Mouse (Mus musculus) hindbrain, embryonic 12.5 days (tissue): ENCODE results near the gene Glt1d1. TPM values are rescaled to one million over a fixed set of nuclear protein-coding genes. Genes with fewer than 3 reads are reported as not detected.

Experiments used
- ATAC-seq: fragments of 200-750 bp; cut with Nextera tagmentation; 2 replicates; pipeline ENCODE4 v1.8.0; 2017; ENCODE audit warnings: moderate TSS enrichment; ENCODE audit not compliant: low FRiP score
- H3K27ac ChIP-seq: fragments of 300-500 bp; sonication (generic); 2 replicates; pipeline ENCODE4 v1.5.1; 2016; ENCODE audit warnings: mild to moderate bottlenecking
- H3K27me3 ChIP-seq: fragments of 300-500 bp; sonication (generic); 2 replicates; pipeline ENCODE4 v1.6.1; 2016; ENCODE audit warnings: mild to moderate bottlenecking
- H3K36me3 ChIP-seq: fragments of 300-500 bp; sonication (generic); 2 replicates; pipeline ENCODE4 v1.6.1; 2016; ENCODE audit warnings: mild to moderate bottlenecking
- H3K4me1 ChIP-seq: fragments of 300-500 bp; sonication (generic); 2 replicates; pipeline ENCODE4 v1.6.1; 2016
- H3K4me2 ChIP-seq: fragments of 300-500 bp; sonication (generic); replicated peaks from 2 replicates; pipeline ENCODE4 v1.6.1; 2016; ENCODE audit warnings: mild to moderate bottlenecking
- H3K4me3 ChIP-seq: fragments of 300-500 bp; sonication (generic); 2 replicates; pipeline ENCODE4 v1.5.1; 2016; ENCODE audit warnings: mild to moderate bottlenecking
- H3K9ac ChIP-seq: fragments of 300-500 bp; sonication (generic); 2 replicates; pipeline ENCODE4 v1.6.1; 2016; ENCODE audit warnings: mild to moderate bottlenecking, moderate library complexity
- H3K9me3 ChIP-seq: fragments of 300-500 bp; sonication (generic); replicated peaks from 2 replicates; pipeline ENCODE4 v1.6.1; 2016; ENCODE audit warnings: mild to moderate bottlenecking
- WGBS: fragments of 180-500 bp; shearing (Covaris S2); methylation state at CpG from one replicate; pipeline ENCODE4 v1.1.7; 2016; 5-methylcytosine and 5-hydroxymethylcytosine counted together
- polyA plus RNA-seq: library from polyadenylated mRNA; unstranded; fragments of >200 nt; fragmentation: Nextera tagmentation; extraction: Ambion mirVana; gene quantifications from 2 replicates; pipeline ENCODE4 v1.2.1, GENCODE M21; 2016

Glt1d1 gene
- polyA plus RNA-seq, 1 experiment from 2014 or later, result 1.0 TPM

- Histone ChIP-seq H3K4me1 (no peaks in the 10 kb centered on the region), H3K27me3 (no peaks in the 10 kb centered on the region), H3K4me2 (no peak overlapping the region), H3K9me3 (0 out of 2 replicates have a peak, but pooled peaks cover 3% of the 10 kb centered on the region), H3K27ac (no peak overlapping the region), H3K9ac (no peak overlapping the region), H3K36me3 (no peaks in the 10 kb centered on the region), H3K4me3 (no peak overlapping the region)
- ATAC-seq, result no peak
- 94% methylated on average over 8 of the region's 8 CpGs for WGBS
Measured at GRCm38 (mm10) chr5:127673913-127674312, 41.9 kb downstream of the Glt1d1 start.

DNA sequence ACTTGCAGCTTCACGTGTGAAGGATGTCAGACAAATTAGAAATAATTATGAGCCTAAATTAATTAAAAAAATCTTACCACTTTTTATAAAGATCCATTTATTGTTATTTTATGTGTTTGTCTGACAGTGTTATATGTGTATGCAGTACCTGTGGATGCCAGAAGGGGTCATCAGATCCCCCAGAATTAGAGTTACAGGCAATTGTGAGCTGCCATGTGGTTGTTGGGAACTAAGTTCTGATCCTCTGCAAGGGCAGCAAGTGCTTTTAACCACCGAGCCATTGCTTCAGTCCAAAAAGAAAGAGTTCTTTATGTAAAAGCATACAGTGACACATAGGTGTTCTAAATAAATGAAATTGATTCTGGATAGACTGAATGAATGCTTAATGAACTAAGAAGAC lies 45.5 kb downstream of the Glt1d1 start:
- Histone ChIP-seq H3K4me1 (no peaks in the 10 kb centered on the region), H3K9me3 (0 out of 2 replicates have a peak, but pooled peaks cover 3% of the 10 kb centered on the region), H3K9ac (no peak overlapping the region), H3K27me3 (no peaks in the 10 kb centered on the region), H3K27ac (no peak overlapping the region), H3K4me2 (no peak overlapping the region), H3K36me3 (no peaks in the 10 kb centered on the region), H3K4me3 (no peak overlapping the region)
- no peak for ATAC-seq
- 95% methylated on average over 2 of the region's 2 CpGs for WGBS

DNA sequence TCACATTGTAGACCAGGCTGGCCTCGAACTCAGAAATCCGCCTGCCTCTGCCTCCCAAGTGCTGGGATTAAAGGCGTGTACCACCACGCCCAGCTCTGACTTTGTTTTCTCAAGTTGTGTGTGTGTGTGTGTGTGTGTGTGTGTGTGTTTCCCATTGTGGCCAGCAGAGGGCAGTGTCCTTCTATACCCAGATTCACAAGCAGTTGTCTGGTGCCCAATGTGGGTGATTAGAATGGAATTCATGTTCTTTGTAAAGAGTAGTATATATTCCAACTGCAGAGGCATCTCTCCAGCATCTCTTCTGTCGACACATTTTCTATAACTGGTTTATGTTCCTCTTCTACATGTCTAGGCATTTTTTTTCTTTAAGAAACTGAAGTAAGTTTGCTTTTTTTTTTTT lies 46.4 kb downstream of the Glt1d1 start:
- no peak for ATAC-seq
- Histone ChIP-seq H3K4me2 (no peak overlapping the region), H3K27me3 (no peaks in the 10 kb centered on the region), H3K9ac (no peak overlapping the region), H3K36me3 (no peaks in the 10 kb centered on the region), H3K9me3 (0 out of 2 replicates have a peak, but pooled peaks cover 3% of the 10 kb centered on the region), H3K4me3 (no peak overlapping the region), H3K4me1 (no peaks in the 10 kb centered on the region), H3K27ac (no peak overlapping the region)
- WGBS, result 99% methylated on average over 5 of the region's 5 CpGs

GRCm38 (mm10) chr5:127688568-127689170 lies 56.6 kb downstream of the Glt1d1 start:
- Histone ChIP-seq H3K27me3 (no peaks in the 10 kb centered on the region), H3K27ac (no peak overlapping the region), H3K9ac (no peak overlapping the region), H3K4me2 (no peak overlapping the region), H3K36me3 (no peaks in the 10 kb centered on the region), H3K9me3 (no peaks in the 10 kb centered on the region), H3K4me1 (peaks cover 3% of the 10 kb centered on the region; the same call in 1 of the 2 replicates), H3K4me3 (no peak overlapping the region)
- WGBS, result 75% methylated on average over 9 of the region's 9 CpGs
- no peak for ATAC-seq

DNA sequence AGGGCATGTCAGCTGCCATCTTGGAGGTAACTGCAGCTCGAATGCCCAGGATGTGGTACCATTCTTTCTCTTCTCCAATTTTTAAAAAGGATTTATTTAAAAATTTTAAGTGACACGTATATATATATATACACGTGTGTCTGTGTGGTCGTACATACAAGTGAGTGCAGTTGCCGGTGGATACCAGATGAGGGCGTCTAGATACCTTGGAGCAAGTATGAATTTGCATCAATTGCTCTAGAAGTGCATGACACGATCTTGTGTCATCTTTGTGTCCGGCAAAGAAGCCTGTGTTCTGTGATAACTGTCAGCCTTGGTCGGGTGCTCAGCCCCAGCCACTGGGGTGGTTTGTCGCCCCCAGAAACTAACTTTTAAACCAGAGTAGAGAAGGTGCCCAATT lies 59.0 kb downstream of the Glt1d1 start:
- no peak overlapping the region for H3K4me2 ChIP-seq
- H3K27ac ChIP-seq, result no peak overlapping the region
- H3K27me3 ChIP-seq, result no peaks in the 10 kb centered on the region
- 86% methylated on average over 10 of the region's 10 CpGs for WGBS
- ATAC-seq, result no peak
- H3K36me3 ChIP-seq, result no peaks in the 10 kb centered on the region
- H3K4me3 ChIP-seq, result no peak overlapping the region
- H3K9me3 ChIP-seq, result no peaks in the 10 kb centered on the region
- H3K9ac ChIP-seq, result no peak overlapping the region
- H3K4me1 ChIP-seq, result peaks cover 3% of the 10 kb centered on the region; the same call in 1 of the 2 replicates

- Histone ChIP-seq H3K27me3 (no peaks in the 10 kb centered on the region), H3K4me2 (no peak overlapping the region), H3K27ac (no peak overlapping the region), H3K9ac (no peak overlapping the region), H3K4me3 (no peak overlapping the region), H3K9me3 (no peaks in the 10 kb centered on the region), H3K4me1 (peaks cover 3% of the 10 kb centered on the region; the same call in 1 of the 2 replicates), H3K36me3 (no peaks in the 10 kb centered on the region)
- ATAC-seq, result no peak
- WGBS, result 42% methylated on average over 21 of the region's 21 CpGs
Measured at GRCm38 (mm10) chr5:127691581-127691980, 59.5 kb downstream of the Glt1d1 start.

DNA sequence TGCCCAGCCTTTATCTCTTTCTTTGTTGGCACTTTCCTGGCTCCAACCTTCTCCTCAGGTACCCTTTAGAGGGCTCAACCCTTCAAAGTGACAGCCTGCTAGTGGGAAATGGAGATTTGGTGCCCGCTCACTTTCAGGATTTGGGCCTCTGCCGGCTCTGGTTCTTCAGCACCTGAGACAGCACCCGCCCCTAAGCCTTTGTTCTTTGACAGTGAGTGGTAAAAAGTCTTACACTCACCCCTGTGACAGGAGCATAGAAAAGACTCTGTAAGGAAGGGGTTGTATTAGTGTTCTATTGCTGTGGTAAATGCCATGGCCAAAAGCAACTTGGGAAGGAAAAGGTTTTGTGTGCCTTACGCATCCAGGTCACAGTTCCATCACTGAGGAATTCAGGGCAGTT lies 63.8 kb downstream of the Glt1d1 start:
- WGBS, result 73% methylated on average over 4 of the region's 4 CpGs
- Histone ChIP-seq H3K4me3 (no peak overlapping the region), H3K27me3 (no peaks in the 10 kb centered on the region), H3K36me3 (no peaks in the 10 kb centered on the region), H3K4me1 (peaks cover 3% of the 10 kb centered on the region; the same call in 1 of the 2 replicates), H3K4me2 (no peak overlapping the region), H3K27ac (no peak overlapping the region), H3K9ac (no peak overlapping the region), H3K9me3 (no peaks in the 10 kb centered on the region; the same call in 1 of the 2 replicates)
- ATAC-seq, result no peak

DNA sequence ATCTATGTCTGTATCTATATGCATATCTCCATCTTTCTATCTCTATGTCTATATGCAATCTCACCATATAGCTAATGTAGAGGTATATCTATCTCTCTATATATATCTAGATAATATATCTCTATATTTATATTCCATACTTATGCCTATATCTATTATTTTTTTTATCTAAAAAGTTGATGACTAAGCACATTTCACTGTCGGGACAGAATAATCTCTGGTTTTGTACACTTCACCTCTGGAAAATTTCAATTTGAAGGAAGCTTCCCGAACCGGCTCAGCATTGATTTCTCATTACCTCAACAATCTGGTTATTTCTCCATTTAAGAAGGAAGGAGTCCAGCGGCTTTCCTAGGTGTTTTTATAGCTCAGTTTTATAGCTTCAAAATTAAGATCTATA lies 64.5 kb downstream of the Glt1d1 start:
- Histone ChIP-seq H3K27me3 (no peaks in the 10 kb centered on the region), H3K4me2 (no peak overlapping the region), H3K36me3 (no peaks in the 10 kb centered on the region), H3K4me1 (peaks cover under 1% of the 10 kb centered on the region; the same call in 1 of the 2 replicates), H3K27ac (no peak overlapping the region), H3K9me3 (no peaks in the 10 kb centered on the region; the same call in 1 of the 2 replicates), H3K4me3 (no peak overlapping the region), H3K9ac (no peak overlapping the region)
- no peak for ATAC-seq
- WGBS, result 93% methylated on average over 4 of the region's 4 CpGs

GRCm38 (mm10) chr5:127698525-127698924 lies 66.5 kb downstream of the Glt1d1 start:
- Histone ChIP-seq H3K4me1 (no peaks in the 10 kb centered on the region), H3K9me3 (no peaks in the 10 kb centered on the region; the same call in 1 of the 2 replicates), H3K27me3 (no peaks in the 10 kb centered on the region), H3K36me3 (no peaks in the 10 kb centered on the region), H3K4me2 (no peak overlapping the region), H3K4me3 (no peak overlapping the region), H3K9ac (no peak overlapping the region), H3K27ac (no peak overlapping the region)
- no peak for ATAC-seq
- WGBS, result 55% methylated on average over 2 of the region's 2 CpGs

- H3K9ac ChIP-seq, result no peak overlapping the region
- no peaks in the 10 kb centered on the region for H3K27me3 ChIP-seq
- no peak overlapping the region for H3K4me3 ChIP-seq
- no peaks in the 10 kb centered on the region; the same call in 1 of the 2 replicates for H3K9me3 ChIP-seq
- no peak overlapping the region for H3K27ac ChIP-seq
- peaks cover 5% of the 10 kb centered on the region; the same call in 1 of the 2 replicates for H3K4me1 ChIP-seq
- WGBS, result 95% methylated on average over 5 of the region's 5 CpGs
- H3K36me3 ChIP-seq, result no peaks in the 10 kb centered on the region
- ATAC-seq, result no peak
- no peak overlapping the region for H3K4me2 ChIP-seq
Measured at GRCm38 (mm10) chr5:127699679-127700078, 67.6 kb downstream of the Glt1d1 start.

- Histone ChIP-seq H3K4me2 (no peak overlapping the region), H3K27me3 (no peaks in the 10 kb centered on the region), H3K9ac (no peak overlapping the region), H3K27ac (no peak overlapping the region), H3K36me3 (no peaks in the 10 kb centered on the region), H3K4me1 (peaks cover 5% of the 10 kb centered on the region; the same call in 1 of the 2 replicates), H3K4me3 (no peak overlapping the region), H3K9me3 (no peaks in the 10 kb centered on the region; the same call in 1 of the 2 replicates)
- 70% methylated on average over 6 of the region's 6 CpGs for WGBS
- ATAC-seq, result no peak
Measured at GRCm38 (mm10) chr5:127700156-127700555, 68.1 kb downstream of the Glt1d1 start.

DNA sequence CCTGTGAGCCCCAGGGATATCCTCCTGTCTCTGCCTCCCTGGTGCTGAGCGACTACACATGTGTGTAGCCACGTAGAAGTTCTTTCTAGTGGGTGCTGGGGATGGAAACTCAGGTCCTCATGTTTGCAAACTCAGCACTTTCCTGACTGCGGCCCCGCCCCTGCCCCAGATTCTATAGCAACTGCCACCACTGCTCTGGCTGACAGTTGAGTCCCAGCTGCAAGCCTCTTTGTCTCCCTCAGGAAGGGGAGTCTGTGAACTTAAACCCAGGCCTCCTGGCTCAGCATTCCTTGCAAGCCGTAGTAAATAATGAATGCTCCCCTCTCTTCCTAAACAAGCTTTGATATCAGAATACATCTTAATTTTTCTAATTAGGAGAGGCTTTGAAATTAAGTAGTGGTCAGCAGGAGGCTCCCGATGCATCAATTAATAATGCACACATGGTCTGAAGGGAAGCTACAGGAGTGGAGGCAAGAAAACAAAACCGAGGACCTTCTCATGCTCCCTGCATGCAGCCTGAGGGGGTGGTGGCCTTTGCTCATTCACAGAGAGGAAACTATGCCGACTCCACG lies 71.6 kb downstream of the Glt1d1 start:
- H3K9ac ChIP-seq, result no peak overlapping the region
- ATAC-seq, result no peak
- peaks cover 5% of the 10 kb centered on the region; the same call in 1 of the 2 replicates for H3K4me1 ChIP-seq
- H3K9me3 ChIP-seq, result no peaks in the 10 kb centered on the region; the same call in 1 of the 2 replicates
- WGBS, result 59% methylated on average over 9 of the region's 9 CpGs
- H3K27me3 ChIP-seq, result no peaks in the 10 kb centered on the region
- no peak overlapping the region for H3K4me2 ChIP-seq
- no peaks in the 10 kb centered on the region for H3K36me3 ChIP-seq
- no peak overlapping the region for H3K4me3 ChIP-seq
- H3K27ac ChIP-seq, result no peak overlapping the region; the same call in 1 of the 2 replicates

DNA sequence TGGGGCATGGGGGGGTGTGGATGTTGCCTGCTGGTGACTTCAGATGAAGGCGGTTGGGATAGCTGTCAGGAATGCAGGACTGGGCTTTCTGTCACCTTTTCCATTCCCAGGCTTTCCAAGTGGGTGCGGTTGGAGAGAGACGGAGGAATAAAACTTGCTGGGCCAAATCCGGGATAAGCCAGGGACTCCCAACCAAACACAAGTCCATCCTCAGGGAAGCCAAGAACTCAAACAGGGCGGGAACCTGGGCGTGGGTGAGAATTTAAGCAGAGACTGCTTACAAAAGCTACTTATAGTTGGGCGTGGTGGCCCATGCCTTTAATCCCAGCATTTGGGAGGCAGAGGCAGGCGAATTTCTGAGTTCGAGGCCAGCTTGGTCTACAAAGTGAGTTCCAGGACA lies 73.2 kb downstream of the Glt1d1 start:
- Histone ChIP-seq H3K27me3 (no peaks in the 10 kb centered on the region), H3K27ac (no peak overlapping the region), H3K9ac (no peak overlapping the region), H3K4me2 (no peak overlapping the region), H3K9me3 (no peaks in the 10 kb centered on the region; the same call in 1 of the 2 replicates), H3K4me3 (no peak overlapping the region), H3K4me1 (peaks cover 5% of the 10 kb centered on the region; the same call in 1 of the 2 replicates), H3K36me3 (no peaks in the 10 kb centered on the region)
- no peak for ATAC-seq
- 92% methylated on average over 9 of the region's 9 CpGs for WGBS
